Mouse (Mus musculus) embryonic facial prominence, embryonic 10.5 days (tissue): ENCODE data around the gene Gipc2. TPM values are rescaled to one million over a fixed set of nuclear protein-coding genes. Genes with fewer than 3 reads are reported as not detected.

Experiments
- DNase-seq: peaks from one replicate; pipeline ENCODE4 v3.0.0-alpha.2; 2017; ENCODE audit warnings: low spot score
- H3K27ac ChIP-seq: fragments of 300-500 bp; sonication (generic); replicated peaks from 2 replicates; pipeline ENCODE4 v1.5.1; 2016; ENCODE audit warnings: mild to moderate bottlenecking
- H3K27me3 ChIP-seq: fragments of 300-500 bp; sonication (generic); replicated peaks from 2 replicates; pipeline ENCODE4 v1.6.1; 2016; ENCODE audit warnings: low read depth, mild to moderate bottlenecking; ENCODE audit not compliant: poor library complexity, severe bottlenecking
- H3K36me3 ChIP-seq: fragments of 300-500 bp; sonication (generic); replicated peaks from 2 replicates; pipeline ENCODE4 v1.6.1; 2016; ENCODE audit warnings: mild to moderate bottlenecking, moderate library complexity
- H3K4me1 ChIP-seq: fragments of 300-500 bp; sonication (generic); 2 replicates; pipeline ENCODE4 v1.6.1; 2016
- H3K4me3 ChIP-seq: fragments of 300-500 bp; sonication (generic); 2 replicates; pipeline ENCODE4 v1.5.1; 2016; ENCODE audit warnings: mild to moderate bottlenecking, moderate library complexity
- H3K9me3 ChIP-seq: fragments of 300-500 bp; sonication (generic); 2 replicates; pipeline ENCODE4 v1.6.1; 2016; ENCODE audit warnings: mild to moderate bottlenecking
- WGBS: fragments of 180-500 bp; shearing (Covaris S2); methylation state at CpG from one replicate; pipeline ENCODE4 v1.1.7; 2016; 5-methylcytosine and 5-hydroxymethylcytosine counted together
- polyA plus RNA-seq: library from polyadenylated mRNA; unstranded; fragments of >200 nt; fragmentation: Nextera tagmentation; extraction: Ambion mirVana; gene quantifications from 2 replicates; pipeline ENCODE4 v1.2.1, GENCODE M21; 2016

The Gipc2 gene
- polyA plus RNA-seq, 1 experiment from 2014 or later: 3.6 TPM

DNA sequence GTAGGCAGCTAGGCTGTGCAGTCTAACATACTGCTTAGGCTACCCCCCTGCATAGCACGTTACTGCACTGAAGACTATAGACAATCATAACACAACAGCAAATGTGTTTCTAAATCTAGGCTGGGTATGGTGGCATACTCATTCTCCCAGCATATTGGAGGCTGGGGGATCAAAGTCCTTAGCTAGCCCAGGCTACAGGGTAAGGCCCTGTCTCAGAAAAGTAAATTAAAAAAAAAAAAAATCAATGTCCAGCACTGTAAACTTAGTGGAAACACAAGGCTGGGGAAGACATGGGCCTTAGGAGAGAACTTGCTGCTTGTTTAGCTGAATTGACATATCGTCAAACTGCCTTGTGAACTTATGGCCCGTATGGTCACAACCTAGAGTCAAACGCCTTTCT is 14.6 kb upstream of the Gipc2 start:
- Histone ChIP-seq H3K4me1 (no peaks in the 10 kb centered on the region), H3K9me3 (no peaks in the 10 kb centered on the region), H3K27ac (no peak overlapping the region), H3K4me3 (no peak overlapping the region), H3K36me3 (peaks cover 32% of the 10 kb centered on the region), H3K27me3 (no peaks in the 10 kb centered on the region)
- WGBS: 97% methylated on average over 4 of the region's 4 CpGs
- DNase-seq: no peak

DNA sequence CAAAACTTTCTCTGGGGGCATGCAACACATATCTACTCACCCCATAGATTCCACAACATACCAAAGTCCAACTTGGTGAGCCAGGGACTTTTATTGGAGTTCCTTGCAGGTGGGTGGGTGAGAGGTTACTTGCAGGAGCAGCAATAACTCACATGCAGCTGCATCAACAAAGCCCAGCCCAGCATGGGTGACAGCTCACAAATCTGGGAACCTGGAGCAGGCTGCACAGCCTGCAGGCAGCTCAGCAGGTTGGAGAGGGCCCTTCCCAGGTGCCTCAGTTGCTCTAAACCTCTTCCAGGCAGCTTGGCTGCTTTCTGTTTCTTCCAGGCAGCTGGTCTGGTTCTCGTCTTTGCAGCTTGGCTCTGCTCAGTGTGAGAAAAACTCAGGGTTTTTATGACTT is 13.3 kb upstream of the Gipc2 start:
- DNase-seq: no peak
- 66% methylated on average over 1 of the region's 1 CpGs for WGBS

DNA sequence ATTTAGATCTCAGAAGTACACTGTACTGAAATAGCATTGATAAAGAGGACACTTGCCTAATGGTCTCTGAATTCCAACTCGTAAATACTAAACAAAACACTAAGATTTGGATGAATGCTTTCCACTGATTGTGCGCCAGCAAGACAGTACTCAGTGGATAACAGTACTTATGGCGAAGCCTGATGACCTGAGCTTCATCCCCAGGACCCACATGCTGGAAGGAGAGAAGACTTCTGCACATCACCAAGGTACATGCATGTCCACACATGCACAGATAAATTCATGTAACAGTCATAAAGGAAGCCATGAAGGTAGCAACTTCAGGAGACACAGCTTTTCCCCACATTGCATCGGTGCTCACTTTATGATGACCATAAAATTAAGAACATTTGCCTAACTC is 12.8 kb upstream of the Gipc2 start:
- H3K9me3 ChIP-seq: no peaks in the 10 kb centered on the region
- no peaks in the 10 kb centered on the region for H3K27me3 ChIP-seq
- no peak for DNase-seq
- H3K4me3 ChIP-seq: no peak overlapping the region
- H3K27ac ChIP-seq: no peak overlapping the region
- no peaks in the 10 kb centered on the region for H3K4me1 ChIP-seq
- H3K36me3 ChIP-seq: peaks cover 21% of the 10 kb centered on the region
- 81% methylated on average over 4 of the region's 4 CpGs for WGBS

More for the DNA sequence above, 13.3 kb upstream of the Gipc2 start:
- peaks cover 21% of the 10 kb centered on the region for H3K36me3 ChIP-seq
- H3K4me1 ChIP-seq: no peaks in the 10 kb centered on the region
- no peak overlapping the region for H3K27ac ChIP-seq
- no peak overlapping the region for H3K4me3 ChIP-seq
- no peaks in the 10 kb centered on the region for H3K9me3 ChIP-seq
- no peaks in the 10 kb centered on the region for H3K27me3 ChIP-seq

DNA sequence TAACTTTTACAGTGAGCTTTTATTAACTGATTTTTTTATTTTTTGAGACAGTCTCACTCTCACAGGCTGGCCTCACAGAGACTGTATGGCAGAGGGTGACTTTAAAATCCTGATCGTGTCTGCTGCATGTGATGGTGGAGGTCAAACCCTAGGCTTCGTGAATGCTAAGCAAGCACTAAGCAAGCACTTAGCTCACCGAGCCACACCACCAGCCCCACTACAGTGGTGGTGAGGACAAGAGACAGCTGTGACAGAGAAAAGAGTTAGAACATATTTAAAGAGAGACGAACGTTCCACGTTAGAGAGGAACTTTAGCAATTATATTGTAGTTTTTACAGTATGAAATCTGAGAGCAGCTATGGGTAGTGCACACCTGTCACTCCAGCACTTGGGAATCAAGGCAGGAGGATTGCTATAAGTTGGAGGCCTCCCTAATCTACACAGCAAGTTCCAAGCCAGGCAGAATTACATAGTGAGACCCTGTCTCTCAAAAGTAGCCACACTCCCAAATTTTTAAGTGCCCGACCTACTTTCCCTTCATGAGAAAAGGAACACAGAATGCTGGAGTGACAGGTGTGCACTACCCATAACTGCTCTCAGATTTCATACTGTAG is 6.4 kb upstream of the Gipc2 start:
- Histone ChIP-seq H3K9me3 (no peaks in the 10 kb centered on the region), H3K27ac (no peak overlapping the region), H3K36me3 (no peaks in the 10 kb centered on the region), H3K4me3 (no peak overlapping the region), H3K27me3 (peaks cover 13% of the 10 kb centered on the region; the same call in 1 of the 2 replicates), H3K4me1 (no peaks in the 10 kb centered on the region)
- WGBS: 86% methylated on average over 7 of the region's 7 CpGs
- DNase-seq: no peak

DNA sequence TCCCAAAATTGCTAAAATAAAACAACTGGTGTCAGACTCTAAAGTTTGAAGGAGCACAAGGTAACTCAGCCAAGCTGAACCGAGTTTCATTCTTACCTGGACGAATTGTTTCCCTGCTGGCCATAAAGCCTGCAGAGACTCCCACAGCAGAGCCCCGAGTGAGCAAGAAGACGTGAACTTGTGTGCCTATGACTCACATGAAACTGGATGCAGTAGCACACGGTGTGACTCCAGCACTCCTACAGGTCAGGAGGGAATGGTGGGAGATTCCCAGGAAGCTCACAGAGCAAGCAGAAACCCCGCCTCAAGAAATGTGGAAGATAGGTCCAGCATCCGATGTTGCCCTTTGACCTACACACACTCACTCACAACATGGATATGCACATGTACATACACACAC is 5.8 kb upstream of the Gipc2 start:
- Histone ChIP-seq H3K4me3 (no peak overlapping the region), H3K4me1 (peaks cover 5% of the 10 kb centered on the region), H3K27ac (no peak overlapping the region), H3K27me3 (peaks cover 17% of the 10 kb centered on the region), H3K36me3 (no peaks in the 10 kb centered on the region), H3K9me3 (no peaks in the 10 kb centered on the region)
- no peak for DNase-seq
- 75% methylated on average over 7 of the region's 7 CpGs for WGBS

DNA sequence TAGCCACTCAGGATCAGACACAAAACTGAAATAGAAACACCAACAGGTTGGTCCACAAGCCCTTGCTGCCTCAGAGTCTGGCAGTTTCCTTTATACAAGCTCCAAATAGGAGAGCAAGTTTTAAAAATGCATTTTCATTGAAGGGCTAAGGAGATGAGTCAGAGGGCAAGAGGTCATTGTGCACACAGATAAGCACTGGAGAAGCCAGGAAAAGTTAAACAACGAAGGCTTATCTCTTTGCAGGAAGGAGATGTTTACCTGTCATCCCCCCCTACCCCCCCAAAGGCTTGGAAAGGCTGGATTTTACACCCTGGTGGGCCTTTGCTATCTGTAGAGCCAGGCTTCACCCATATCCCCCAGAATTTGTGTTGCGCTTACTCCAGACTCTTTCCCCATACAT is 5.2 kb upstream of the Gipc2 start:
- no peaks in the 10 kb centered on the region for H3K9me3 ChIP-seq
- H3K4me1 ChIP-seq: peaks cover 11% of the 10 kb centered on the region
- peaks cover 23% of the 10 kb centered on the region for H3K27me3 ChIP-seq
- no peaks in the 10 kb centered on the region for H3K36me3 ChIP-seq
- DNase-seq: no peak
- H3K27ac ChIP-seq: no peak overlapping the region
- WGBS: 71% methylated on average over 2 of the region's 2 CpGs
- no peak overlapping the region for H3K4me3 ChIP-seq

DNA sequence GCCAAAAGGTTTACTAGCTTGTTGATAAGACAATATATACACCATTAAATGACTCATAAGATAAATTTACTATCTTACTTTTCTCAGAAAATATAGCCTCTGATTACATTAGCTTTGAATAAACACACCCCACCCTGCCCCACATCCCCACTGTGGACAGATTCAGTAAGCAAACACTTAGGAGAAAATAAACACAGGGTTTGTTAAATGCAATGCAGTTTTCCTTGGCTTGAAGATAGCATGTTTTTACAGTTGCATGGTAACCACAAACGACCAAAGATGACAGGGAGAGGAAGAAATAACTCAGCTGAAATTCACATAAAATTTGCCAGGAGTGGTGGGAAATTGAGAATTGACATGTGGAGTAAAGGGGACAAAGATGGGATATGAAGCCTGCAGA is 4.4 kb upstream of the Gipc2 start:
- no peak overlapping the region for H3K4me3 ChIP-seq
- WGBS: 46% methylated on average over 1 of the region's 1 CpGs
- no peak overlapping the region for H3K27ac ChIP-seq
- peaks cover 20% of the 10 kb centered on the region for H3K4me1 ChIP-seq
- no peaks in the 10 kb centered on the region for H3K36me3 ChIP-seq
- H3K27me3 ChIP-seq: peaks cover 31% of the 10 kb centered on the region
- no peaks in the 10 kb centered on the region for H3K9me3 ChIP-seq
- DNase-seq: no peak

DNA sequence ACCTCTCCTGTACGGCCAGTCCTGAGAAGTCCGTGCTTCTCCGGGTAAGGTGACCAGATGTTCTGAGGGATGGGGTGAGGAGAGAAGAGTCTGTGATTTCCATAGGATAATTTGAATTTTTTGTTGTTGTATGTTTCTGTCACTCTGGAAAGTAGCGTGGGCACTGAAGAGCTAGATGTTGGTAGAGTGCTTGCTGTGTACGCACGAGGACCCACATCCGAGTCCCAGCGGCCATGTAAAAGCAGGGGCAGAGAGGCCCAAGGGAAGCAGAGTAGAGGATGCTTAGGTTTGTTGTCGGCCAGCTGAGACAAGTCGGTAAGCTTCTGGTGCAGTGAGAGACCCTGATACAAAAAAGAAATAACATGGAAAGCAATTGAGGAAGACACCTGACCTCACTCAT is 2.0 kb upstream of the Gipc2 start:
- Histone ChIP-seq H3K4me3 (no peak overlapping the region), H3K27me3 (peaks cover 45% of the 10 kb centered on the region), H3K9me3 (no peaks in the 10 kb centered on the region), H3K36me3 (no peaks in the 10 kb centered on the region), H3K4me1 (peaks cover 24% of the 10 kb centered on the region), H3K27ac (no peak overlapping the region)
- 94% methylated on average over 10 of the region's 10 CpGs for WGBS
- no peak for DNase-seq

DNA sequence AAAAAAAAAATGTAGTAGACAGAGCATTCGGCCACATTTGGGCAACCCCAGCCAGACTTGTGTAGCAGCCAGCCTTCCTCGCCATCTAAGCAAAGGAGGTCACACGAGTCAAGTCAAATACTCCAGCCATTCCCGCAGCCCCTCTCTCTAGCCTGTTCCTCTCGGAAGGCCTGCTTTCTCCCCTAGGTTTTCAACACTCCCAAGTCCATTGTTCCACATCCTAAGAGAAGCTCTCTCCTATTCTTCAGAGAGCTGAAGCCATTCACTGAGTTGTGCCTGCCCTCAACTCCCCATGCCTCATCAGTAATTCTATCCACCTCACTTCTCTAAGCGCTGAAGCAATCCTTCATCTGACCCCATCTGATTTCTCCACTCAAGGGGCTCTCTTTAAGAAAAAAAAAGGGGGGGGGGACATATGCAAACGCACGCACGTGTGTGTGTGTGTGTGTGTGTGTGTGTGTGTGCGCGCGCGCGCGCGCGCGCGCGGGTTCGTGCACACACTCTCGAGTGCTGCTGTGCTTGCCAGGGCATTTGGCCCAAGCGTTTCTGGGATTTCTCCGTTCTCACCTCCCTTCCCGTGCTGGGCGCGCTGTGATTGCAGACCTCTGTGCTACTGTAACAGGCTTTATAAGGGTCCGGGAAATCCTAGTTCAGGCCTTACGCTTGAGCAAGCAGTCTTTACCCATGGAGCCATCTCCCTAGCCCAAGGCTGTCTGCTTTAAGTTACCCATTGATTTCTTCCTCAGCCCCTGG is 845 bp upstream of the Gipc2 start:
- H3K27ac ChIP-seq: peak overlapping the region; percentile 12; the same call in 1 of the 2 replicates
- H3K9me3 ChIP-seq: no peaks in the 10 kb centered on the region
- peak; percentile 56 for DNase-seq
- peaks cover 47% of the 10 kb centered on the region for H3K27me3 ChIP-seq
- H3K4me1 ChIP-seq: peaks cover 24% of the 10 kb centered on the region
- WGBS: 5% methylated on average over 29 of the region's 29 CpGs
- H3K4me3 ChIP-seq: peak overlapping the region; percentile 66
- H3K36me3 ChIP-seq: no peaks in the 10 kb centered on the region

DNA sequence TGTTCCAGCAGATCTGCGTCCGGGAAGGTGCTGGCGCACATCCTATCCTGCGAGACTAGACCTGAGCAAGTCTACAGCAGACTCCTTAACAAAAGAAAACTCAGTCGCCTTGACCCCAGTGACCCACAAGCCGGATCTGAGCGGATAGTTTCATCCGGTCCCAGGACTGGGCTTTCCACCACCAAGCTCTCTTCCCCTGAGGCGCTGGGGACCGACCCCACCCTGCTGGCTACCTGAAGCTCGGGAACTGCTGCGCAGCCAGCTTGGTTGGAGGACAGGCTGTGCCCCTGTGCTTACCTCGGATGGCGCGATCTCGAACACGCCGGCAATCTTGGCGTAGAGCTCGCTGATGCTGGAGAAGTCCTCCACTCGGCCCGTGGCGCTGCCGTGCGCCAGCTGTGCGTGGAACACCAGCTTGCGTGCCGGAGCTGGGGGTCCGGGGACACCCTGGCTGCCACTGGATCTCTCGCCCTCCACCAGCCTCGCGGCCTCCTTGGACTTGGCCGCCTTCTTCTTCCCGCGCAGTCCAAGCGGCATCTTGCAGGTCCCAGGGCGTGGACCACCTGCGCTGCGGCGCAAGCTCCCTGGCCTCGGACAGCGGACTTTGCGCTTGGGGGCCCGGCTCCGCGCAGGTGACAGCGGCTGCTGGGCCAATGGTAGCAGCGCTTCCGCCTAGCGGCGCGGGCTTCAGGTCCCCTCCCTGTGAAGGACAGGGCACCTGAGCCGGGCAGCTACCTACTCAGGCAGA is 505 bp downstream of the Gipc2 start:
- WGBS: under 1% methylated on average over 53 of the region's 53 CpGs
- peaks cover 24% of the 10 kb centered on the region for H3K4me1 ChIP-seq
- peak overlapping the region; percentile 66 for H3K4me3 ChIP-seq
- H3K27ac ChIP-seq: peak overlapping the region; percentile 81
- peak; percentile 72 for DNase-seq
- no peaks in the 10 kb centered on the region for H3K36me3 ChIP-seq
- H3K27me3 ChIP-seq: peaks cover 51% of the 10 kb centered on the region
- H3K9me3 ChIP-seq: no peaks in the 10 kb centered on the region

DNA sequence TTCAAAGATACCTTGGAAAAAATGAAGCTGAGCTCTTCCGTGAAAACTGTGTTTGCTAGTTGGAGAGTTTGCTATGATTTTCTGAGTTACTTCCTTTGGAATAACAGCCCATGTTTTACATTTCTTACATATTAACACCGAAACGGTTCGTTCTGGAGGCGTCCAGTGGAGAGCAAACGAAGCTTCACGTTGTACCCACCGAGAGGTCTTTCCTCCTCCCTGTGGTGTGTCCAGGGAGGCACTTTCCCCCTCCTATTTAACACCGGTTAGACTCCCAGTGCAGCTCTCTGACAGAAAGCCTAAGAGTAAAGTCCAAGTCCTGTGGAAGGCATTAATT is 1.0 kb downstream of the Gipc2 start:
- H3K36me3 ChIP-seq: no peaks in the 10 kb centered on the region
- H3K27me3 ChIP-seq: peaks cover 52% of the 10 kb centered on the region
- peak overlapping the region; percentile 66 for H3K4me3 ChIP-seq
- H3K27ac ChIP-seq: peak overlapping the region; percentile 81; the same call in 1 of the 2 replicates
- H3K4me1 ChIP-seq: peaks cover 24% of the 10 kb centered on the region
- no peak for DNase-seq
- H3K9me3 ChIP-seq: no peaks in the 10 kb centered on the region
- 22% methylated on average over 9 of the region's 9 CpGs for WGBS

DNA sequence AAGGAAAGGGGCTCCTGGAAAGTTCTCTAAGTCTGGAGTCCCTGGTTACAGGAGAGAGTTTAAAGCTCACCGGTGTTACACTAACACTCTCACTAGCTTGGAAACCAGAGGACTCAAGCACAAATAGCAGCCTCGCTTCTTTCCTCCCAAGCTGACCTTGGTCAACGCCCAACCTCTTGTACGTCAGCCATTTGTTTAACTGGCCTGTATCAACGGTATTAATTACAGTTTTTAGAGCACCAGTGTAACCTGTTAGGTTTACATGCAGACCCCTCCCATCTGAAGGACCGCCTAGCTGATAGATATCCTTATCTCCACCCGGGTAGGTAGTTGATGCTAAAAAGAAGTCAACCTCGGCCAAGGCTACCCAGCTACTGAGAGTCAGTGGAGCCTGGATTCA is 2.7 kb downstream of the Gipc2 start:
- 88% methylated on average over 8 of the region's 8 CpGs for WGBS
- H3K27ac ChIP-seq: no peak overlapping the region
- DNase-seq: no peak
- no peaks in the 10 kb centered on the region for H3K9me3 ChIP-seq
- H3K4me1 ChIP-seq: peaks cover 24% of the 10 kb centered on the region
- no peaks in the 10 kb centered on the region for H3K36me3 ChIP-seq
- peaks cover 47% of the 10 kb centered on the region for H3K27me3 ChIP-seq
- no peak overlapping the region for H3K4me3 ChIP-seq

DNA sequence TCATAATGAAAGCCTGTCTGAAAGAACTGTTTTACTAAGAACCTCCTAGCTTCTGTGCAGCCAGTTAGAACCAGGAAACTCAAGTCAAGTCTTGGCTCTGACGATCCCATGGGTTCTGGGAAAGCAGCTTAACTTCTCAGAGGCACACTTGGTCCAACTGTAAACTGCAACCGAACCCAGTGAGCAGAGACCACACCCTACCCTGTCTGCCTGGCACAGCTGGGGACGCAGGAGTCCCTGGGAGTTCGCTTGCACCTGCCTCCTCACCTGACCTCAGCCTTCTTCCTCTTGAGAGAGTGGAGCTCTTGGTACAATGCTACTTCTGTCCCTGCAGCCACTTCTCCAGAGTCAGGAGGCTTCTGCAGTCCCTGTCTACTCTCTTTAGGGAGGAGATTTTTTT is 5.4 kb downstream of the Gipc2 start:
- WGBS: 62% methylated on average over 4 of the region's 4 CpGs
- Histone ChIP-seq H3K36me3 (no peaks in the 10 kb centered on the region), H3K4me1 (peaks cover 7% of the 10 kb centered on the region), H3K27me3 (peaks cover 23% of the 10 kb centered on the region), H3K27ac (no peak overlapping the region), H3K9me3 (no peaks in the 10 kb centered on the region), H3K4me3 (no peak overlapping the region)
- no peak for DNase-seq
